ENCODE assay signal across 24 mouse cellular contexts in the genomic region with DNA sequence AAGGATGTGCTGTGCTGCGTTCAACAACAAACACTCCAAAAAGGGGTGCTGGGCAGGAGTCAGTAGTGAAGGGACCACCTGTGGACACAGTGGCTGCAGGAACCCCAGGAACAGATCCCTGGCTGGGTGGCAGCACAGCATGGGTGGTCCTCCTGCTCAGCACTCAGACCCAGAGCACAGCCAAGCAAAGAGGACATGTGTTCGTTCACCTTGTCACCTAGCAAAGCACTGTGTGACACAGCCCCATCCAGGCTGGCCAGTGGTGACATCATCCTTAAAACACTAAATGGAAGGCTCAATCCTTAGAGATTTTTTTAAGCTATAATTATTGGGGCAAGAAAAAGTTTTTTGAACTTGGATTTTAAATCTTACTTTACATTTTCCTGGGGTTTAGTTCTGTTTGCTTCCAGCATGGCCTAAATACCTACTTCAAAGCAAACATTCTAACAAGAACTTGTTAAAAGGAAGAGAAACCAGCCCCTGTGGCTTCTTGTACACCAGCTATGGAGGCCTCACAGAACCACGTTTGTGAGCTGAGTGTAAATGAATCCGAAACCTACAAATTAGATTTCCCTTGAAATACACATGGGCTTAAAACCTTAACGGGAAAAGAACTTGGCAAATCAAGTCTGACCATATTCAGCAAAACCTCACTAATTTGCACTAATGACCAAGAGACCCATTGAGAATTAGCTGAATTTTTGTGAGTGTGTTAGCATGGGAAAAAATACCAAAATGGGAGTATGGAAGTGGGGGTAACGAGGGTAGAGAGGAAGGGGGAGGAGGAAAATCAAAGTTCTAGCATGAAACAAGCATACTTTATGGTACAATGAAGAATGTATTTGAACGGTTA.
A peak's percentile ranks its signal among the peaks of the same experiment; 100 is the strongest.
DNase-seq lines count a peak whose midpoint lies in the region; ATAC-seq and TF ChIP-seq lines count a peak whose summit lies in the region.
"Had no signal": no experiment of that assay in that cellular context is flagged by ENCODE, and none has a peak within 500 bp of the region (broad histone marks: within the 10 kb centered on the region; RNA-seq: fewer than 3 reads in every experiment).

No protein-coding gene starts in this region.

- no peak for DNase-seq in layer of hippocampus, adult 2 months (ENCODE audit: low spot score in 2 of 2)
- DNase-seq in layer of hippocampus, postnatal 36 days, result no peak
- DNase-seq in embryonic facial prominence, embryonic 10.5 days (ENCODE audit: low spot score), result peak; percentile 23
- peak; percentile 24 for DNase-seq in forebrain, embryonic 14.5 days (ENCODE audit: low spot score)
- DNase-seq in midbrain, embryonic 14.5 days, result no peak
- DNase-seq in right cerebral cortex, adult 18-20 months, result no peak
- no peak for DNase-seq in lung, postnatal 10 days
- DNase-seq: adrenal gland, adult 2 months; B cell, adult 2 months; cerebellum, adult 11-12 months; cerebellum, postnatal 10 days; kidney, postnatal 25 days; layer of hippocampus, adult 9-11 months; liver; lung, postnatal 4 days had no signal

- no peak overlapping the region for H3K9ac ChIP-seq in forebrain, embryonic 14.5 days (ENCODE audit: low read length)
- H3K9ac ChIP-seq in limb, embryonic 13.5 days, result no peak overlapping the region
- H3K9ac ChIP-seq in midbrain, embryonic 14.5 days (replicated peaks; ENCODE audit: low read length), result no peak overlapping the region
- H3K9ac ChIP-seq: liver, embryonic 15.5 days; lung, embryonic 15.5 days; midbrain, embryonic 15.5 days; neural tube, embryonic 12.5 days had no signal

- TF ChIP-seq CTCF in layer of hippocampus, adult 2 months (conservative IDR thresholded peaks at IDR 0.05), result no peak

- 58% methylated on average over 7 of the region's 7 CpGs for WGBS in embryonic facial prominence, embryonic 10.5 days
- WGBS in forebrain, embryonic 14.5 days, result 41% methylated on average over 7 of the region's 7 CpGs
- 28% methylated on average over 7 of the region's 7 CpGs for whole genome bisulfite sequencing in limb, embryonic 13.5 days
- 71% methylated on average over 7 of the region's 7 CpGs for WGBS in midbrain, embryonic 14.5 days

- H3K4me1 ChIP-seq in embryonic facial prominence, embryonic 10.5 days, result peaks cover 17% of the 10 kb centered on the region
- H3K4me1 ChIP-seq in forebrain, embryonic 14.5 days (ENCODE audit: control insufficient read depth, insufficient read depth, low read length), result no peaks in the 10 kb centered on the region
- peaks cover 30% of the 10 kb centered on the region for H3K4me1 ChIP-seq in limb, embryonic 13.5 days
- H3K4me1 ChIP-seq in midbrain, embryonic 14.5 days (ENCODE audit: control insufficient read depth, insufficient read depth, low read length), result 0 out of 2 replicates have a peak, but pooled peaks cover 3% of the 10 kb centered on the region
- H3K4me1 ChIP-seq: liver, embryonic 15.5 days; midbrain, embryonic 15.5 days had no signal

- no peaks in the 10 kb centered on the region for H3K27me3 ChIP-seq in embryonic facial prominence, embryonic 10.5 days (replicated peaks; ENCODE audit: low read depth, poor library complexity, severe bottlenecking)
- no peaks in the 10 kb centered on the region for H3K27me3 ChIP-seq in forebrain, embryonic 14.5 days (replicated peaks; ENCODE audit: control insufficient read depth, insufficient read depth, low read length)
- H3K27me3 ChIP-seq in limb, embryonic 13.5 days, result peaks cover 22% of the 10 kb centered on the region
- H3K27me3 ChIP-seq in midbrain, embryonic 14.5 days (ENCODE audit: control insufficient read depth, insufficient read depth, low read length), result no peaks in the 10 kb centered on the region
- H3K27me3 ChIP-seq: CH12.LX; liver, embryonic 15.5 days; lung, embryonic 15.5 days; midbrain, embryonic 15.5 days; neural tube, embryonic 12.5 days had no signal

- H3K36me3 ChIP-seq in embryonic facial prominence, embryonic 10.5 days (replicated peaks), result no peaks in the 10 kb centered on the region
- H3K36me3 ChIP-seq in forebrain, embryonic 14.5 days (ENCODE audit: control insufficient read depth, insufficient read depth, low read length), result no peaks in the 10 kb centered on the region
- no peaks in the 10 kb centered on the region for H3K36me3 ChIP-seq in limb, embryonic 13.5 days
- no peaks in the 10 kb centered on the region for H3K36me3 ChIP-seq in midbrain, embryonic 14.5 days (ENCODE audit: control insufficient read depth, insufficient read depth, low read length)
- H3K36me3 ChIP-seq: liver, embryonic 15.5 days; lung, embryonic 15.5 days; midbrain, embryonic 15.5 days; neural tube, embryonic 12.5 days had no signal

- peak overlapping the region; percentile 74 for H3K27ac ChIP-seq in layer of hippocampus, adult 2 months
- peak overlapping the region; percentile 54 for H3K27ac ChIP-seq in embryonic facial prominence, embryonic 10.5 days (replicated peaks)
- no peak overlapping the region; the same call in 1 of the 2 replicates for H3K27ac ChIP-seq in forebrain, embryonic 14.5 days (ENCODE audit: low read depth, low read length)
- peak overlapping the region; percentile 75 for H3K27ac ChIP-seq in limb, embryonic 13.5 days
- no peak overlapping the region for H3K27ac ChIP-seq in midbrain, embryonic 14.5 days (replicated peaks; ENCODE audit: low read depth, low read length)
- H3K27ac ChIP-seq: liver, embryonic 15.5 days; lung, embryonic 15.5 days; midbrain, embryonic 15.5 days; neural tube, embryonic 12.5 days had no signal

- ATAC-seq in forebrain, embryonic 14.5 days, result peak; percentile 76
- peak; percentile 73 for ATAC-seq in limb, embryonic 13.5 days (ENCODE audit: low FRiP score, low read depth)
- no peak for ATAC-seq in midbrain, embryonic 14.5 days (ENCODE audit: low FRiP score, low TSS enrichment)
- ATAC-seq: hindbrain, embryonic 16.5 days; intestine, embryonic 16.5 days; midbrain, embryonic 15.5 days had no signal

- no peak overlapping the region for H3K4me2 ChIP-seq in forebrain, embryonic 14.5 days (ENCODE audit: low read length)
- H3K4me2 ChIP-seq in limb, embryonic 13.5 days (replicated peaks), result no peak overlapping the region
- H3K4me2 ChIP-seq in midbrain, embryonic 14.5 days (ENCODE audit: low read length), result no peak overlapping the region
- H3K4me2 ChIP-seq: heart, embryonic 11.5 days; liver, embryonic 15.5 days; lung, embryonic 15.5 days; midbrain, embryonic 15.5 days; neural tube, embryonic 12.5 days had no signal

- no peaks in the 10 kb centered on the region for H3K9me3 ChIP-seq in embryonic facial prominence, embryonic 10.5 days
- no peaks in the 10 kb centered on the region for H3K9me3 ChIP-seq in forebrain, embryonic 14.5 days (replicated peaks; ENCODE audit: control insufficient read depth, low read length)
- H3K9me3 ChIP-seq in limb, embryonic 13.5 days, result no peaks in the 10 kb centered on the region
- H3K9me3 ChIP-seq in midbrain, embryonic 14.5 days (ENCODE audit: control insufficient read depth, low read length), result no peaks in the 10 kb centered on the region
- H3K9me3 ChIP-seq: liver, embryonic 15.5 days; lung, embryonic 15.5 days; midbrain, embryonic 15.5 days; neural tube, embryonic 12.5 days had no signal

- H3K4me3 ChIP-seq in layer of hippocampus, adult 2 months, result no peak overlapping the region
- H3K4me3 ChIP-seq in embryonic facial prominence, embryonic 10.5 days, result no peak overlapping the region
- H3K4me3 ChIP-seq in forebrain, embryonic 14.5 days (ENCODE audit: low read depth, low read length), result no peak overlapping the region
- no peak overlapping the region for H3K4me3 ChIP-seq in limb, embryonic 13.5 days
- no peak overlapping the region for H3K4me3 ChIP-seq in midbrain, embryonic 14.5 days (replicated peaks; ENCODE audit: low read depth, low read length)
- H3K4me3 ChIP-seq: liver, embryonic 15.5 days; lung, embryonic 15.5 days; midbrain, embryonic 15.5 days; neural tube, embryonic 12.5 days had no signal

Comparison
In these comparisons a context has a peak if more than half of its experiments do, and no peak if none do; other contexts are left out.
1. DNase-seq: peak in embryonic facial prominence, embryonic 10.5 days (single experiment) and forebrain, embryonic 14.5 days (single experiment); none in layer of hippocampus, adult 2 months (0 of 2), layer of hippocampus, postnatal 36 days (0 of 2), midbrain, embryonic 14.5 days (single experiment), right cerebral cortex, adult 18-20 months (single experiment) and lung, postnatal 10 days (single experiment).
2. H3K27ac ChIP-seq: peak in layer of hippocampus, adult 2 months (single experiment), embryonic facial prominence, embryonic 10.5 days (single experiment) and limb, embryonic 13.5 days (single experiment); none in forebrain, embryonic 14.5 days (single experiment) and midbrain, embryonic 14.5 days (single experiment).